Mouse (Mus musculus) liver, postnatal 0 days (tissue): ENCODE measurements around the gene Ctsw. TPM values are rescaled to one million over a fixed set of nuclear protein-coding genes. Genes with fewer than 3 reads are reported as not detected.
A peak's percentile ranks its signal among the peaks of the same experiment; 100 is the strongest.

Source experiments
- ATAC-seq: fragments of 200-750 bp; cut with Nextera tagmentation; 2 replicates; pipeline ENCODE4 v1.8.0; 2017; ENCODE audit warnings: mild to moderate bottlenecking, moderate library complexity
- DNase-seq: peaks from one replicate; pipeline ENCODE4 v3.0.0-alpha.2; 2016
- H3K27ac ChIP-seq: fragments of 300-500 bp; sonication (generic); 2 replicates; pipeline ENCODE4 v1.5.1; 2014; ENCODE audit warnings: antibody characterized with exemption, moderate library complexity, mild to moderate bottlenecking, low read depth
- H3K27me3 ChIP-seq: fragments of 300-500 bp; sonication (generic); 2 replicates; pipeline ENCODE4 v1.6.1; 2014; ENCODE audit warnings: low read length, control low read depth, mixed read lengths; ENCODE audit not compliant: insufficient read depth
- H3K36me3 ChIP-seq: fragments of 300-500 bp; sonication (generic); replicated peaks from 2 replicates; pipeline ENCODE4 v1.6.1; 2014; ENCODE audit warnings: mild to moderate bottlenecking, control low read depth, low read length, moderate library complexity, mixed read lengths; ENCODE audit not compliant: insufficient read depth
- H3K4me1 ChIP-seq: fragments of 300-500 bp; sonication (generic); 2 replicates; pipeline ENCODE4 v1.6.1; 2014; ENCODE audit warnings: antibody characterized with exemption, mild to moderate bottlenecking, control low read depth; ENCODE audit not compliant: insufficient read depth
- H3K4me2 ChIP-seq: fragments of 300-500 bp; sonication (generic); 2 replicates; pipeline ENCODE4 v1.6.1; 2014; ENCODE audit warnings: low read depth, mild to moderate bottlenecking, low read length, moderate library complexity, mixed read lengths
- H3K4me3 ChIP-seq: fragments of 300-500 bp; sonication (generic); 2 replicates; pipeline ENCODE4 v1.5.1; 2014; ENCODE audit warnings: low read depth, low read length
- H3K9ac ChIP-seq: fragments of 300-500 bp; sonication (generic); replicated peaks from 2 replicates; pipeline ENCODE4 v1.6.1; 2014; ENCODE audit warnings: mild to moderate bottlenecking, moderate library complexity
- H3K9me3 ChIP-seq: fragments of 300-500 bp; sonication (generic); 2 replicates; pipeline ENCODE4 v1.6.1; 2016; ENCODE audit warnings: mild to moderate bottlenecking, control low read depth, low read length, mixed read lengths
- CTCF ChIP-seq: sonication (generic); IDR thresholded peaks from 2 replicates; pipeline ENCODE4 v1.5.1; 2016; ENCODE audit warnings: antibody characterized with exemption, low read depth
- EP300 ChIP-seq: IDR thresholded peaks from 2 replicates; pipeline ENCODE4 v1.6.1; 2016; ENCODE audit warnings: antibody characterized with exemption, low read depth, mild to moderate bottlenecking
- WGBS: fragments of 180-500 bp; shearing (Covaris S2); extraction: QIAGEN DNeasy Blood & Tissue Kit; methylation state at CpG from one replicate; pipeline ENCODE4 v1.1.7; 2014; ENCODE audit not compliant: insufficient replicate concordance; 5-methylcytosine and 5-hydroxymethylcytosine counted together
- polyA plus RNA-seq: library from polyadenylated mRNA; unstranded; fragments of >200 nt; fragmentation: Nextera tagmentation; extraction: Ambion mirVana; gene quantifications from 2 replicates; pipeline ENCODE4 v1.2.1, GENCODE M21; 2015

The Ctsw gene
- polyA plus RNA-seq, 1 experiment from 2014 or later = 1.9 TPM

GRCm38 (mm10) chr19:5475069-5475714 lies 6.9 kb upstream of the Ctsw start:
- TF ChIP-seq CTCF (no peak), EP300 (no peak)
- Histone ChIP-seq H3K9ac (peak overlapping the region; percentile 49), H3K4me3 (peak overlapping the region; percentile 45), H3K27ac (0 out of 2 replicates have a peak overlapping the region, but pooled peaks have one; percentile 12), H3K4me2 (peak overlapping the region; percentile 78), H3K27me3 (peaks cover 23% of the 10 kb centered on the region), H3K36me3 (no peaks in the 10 kb centered on the region), H3K4me1 (0 out of 2 replicates have a peak, but pooled peaks cover 3% of the 10 kb centered on the region), H3K9me3 (no peaks in the 10 kb centered on the region)
- ATAC-seq (peak; percentile 9; the same call in 1 of the 2 replicates), DNase-seq (no peak)
- 41% methylated on average over 13 of the region's 13 CpGs for WGBS

GRCm38 (mm10) chr19:5474281-5475068 lies 6.2 kb upstream of the Ctsw start:
- WGBS = 3% methylated on average over 28 of the region's 68 CpGs
- DNase-seq (peak; percentile 35), ATAC-seq (peak; percentile 59)
- peak overlapping the region; percentile 78 for H3K4me2 ChIP-seq
- H3K9ac ChIP-seq = peak overlapping the region; percentile 49
- H3K27me3 ChIP-seq = peaks cover 23% of the 10 kb centered on the region
- H3K27ac ChIP-seq = peak overlapping the region; percentile 12; the same call in 1 of the 2 replicates
- TF ChIP-seq EP300 (no peak), CTCF (no peak)
- H3K9me3 ChIP-seq = no peaks in the 10 kb centered on the region
- H3K4me3 ChIP-seq = peak overlapping the region; percentile 45
- H3K4me1 ChIP-seq = 0 out of 2 replicates have a peak, but pooled peaks cover 3% of the 10 kb centered on the region
- no peaks in the 10 kb centered on the region for H3K36me3 ChIP-seq

- DNase-seq (peak; percentile 71), ATAC-seq (peak; percentile 61)
- Histone ChIP-seq H3K9me3 (no peaks in the 10 kb centered on the region), H3K4me1 (0 out of 2 replicates have a peak, but pooled peaks cover 3% of the 10 kb centered on the region), H3K27me3 (peaks cover 23% of the 10 kb centered on the region), H3K36me3 (no peaks in the 10 kb centered on the region), H3K27ac (peak within 1 kb of the TSS; percentile 12; the same call in 1 of the 2 replicates), H3K9ac (peak within 1 kb of the TSS; percentile 49), H3K4me2 (peak within 1 kb of the TSS; percentile 78), H3K4me3 (peak within 1 kb of the TSS; percentile 45)
- TF ChIP-seq CTCF (no peak), EP300 (no peak)
- 5% methylated on average over 22 of the region's 22 CpGs for WGBS
These were observed 5.4 kb upstream of the Ctsw start, which contains the start of gene Efemp2 for GRCm38 (mm10) chr19:5473720-5474119. Efemp2 (plus strand) TSS chr19:5473954.

- no peak overlapping the region for H3K4me3 ChIP-seq
- no peak overlapping the region for H3K27ac ChIP-seq
- H3K4me2 ChIP-seq = no peak overlapping the region
- no peaks in the 10 kb centered on the region for H3K9me3 ChIP-seq
- WGBS = 70% methylated on average over 3 of the region's 3 CpGs
- H3K9ac ChIP-seq = no peak overlapping the region
- DNase-seq (no peak), ATAC-seq (no peak)
- no peak for TF ChIP-seq EP300
- peak; percentile 41 for TF ChIP-seq CTCF
- H3K27me3 ChIP-seq = peaks cover 23% of the 10 kb centered on the region
- no peaks in the 10 kb centered on the region for H3K36me3 ChIP-seq
- 0 out of 2 replicates have a peak, but pooled peaks cover 3% of the 10 kb centered on the region for H3K4me1 ChIP-seq
These were observed 4.5 kb upstream of the Ctsw start for GRCm38 (mm10) chr19:5472857-5473256.

GRCm38 (mm10) chr19:5471846-5472245 lies 3.5 kb upstream of the Ctsw start:
- no peaks in the 10 kb centered on the region for H3K9me3 ChIP-seq
- no peak overlapping the region for H3K27ac ChIP-seq
- H3K4me2 ChIP-seq = no peak overlapping the region
- H3K36me3 ChIP-seq = no peaks in the 10 kb centered on the region
- 0 out of 2 replicates have a peak, but pooled peaks cover 3% of the 10 kb centered on the region for H3K4me1 ChIP-seq
- DNase-seq = no peak
- H3K9ac ChIP-seq = no peak overlapping the region
- H3K4me3 ChIP-seq = no peak overlapping the region
- WGBS = 60% methylated on average over 5 of the region's 5 CpGs
- TF ChIP-seq CTCF (no peak), EP300 (no peak)
- peaks cover 23% of the 10 kb centered on the region for H3K27me3 ChIP-seq
- ATAC-seq = no peak

- H3K36me3 ChIP-seq = peaks cover 33% of the 10 kb centered on the region
- 70% methylated on average over 6 of the region's 6 CpGs for WGBS
- no peak for ATAC-seq
These were observed 1.3 kb downstream of the Ctsw start for GRCm38 (mm10) chr19:5466916-5467500.

More at GRCm38 (mm10) chr19:5466916-5467500, 1.3 kb downstream of the Ctsw start:
- no peak for DNase-seq
- no peak overlapping the region for H3K9ac ChIP-seq
- no peaks in the 10 kb centered on the region for H3K4me1 ChIP-seq
- H3K4me2 ChIP-seq = no peak overlapping the region
- no peaks in the 10 kb centered on the region for H3K9me3 ChIP-seq
- H3K27ac ChIP-seq = no peak overlapping the region
- H3K4me3 ChIP-seq = no peak overlapping the region
- H3K27me3 ChIP-seq = no peaks in the 10 kb centered on the region
- no peak for TF ChIP-seq EP300
- no peak for TF ChIP-seq CTCF
